Mouse (Mus musculus): ENCODE data around the gene Rbfox1.
A peak's percentile ranks its signal among the peaks of the same experiment; 100 is the strongest.

The Rbfox1 gene

DNA sequence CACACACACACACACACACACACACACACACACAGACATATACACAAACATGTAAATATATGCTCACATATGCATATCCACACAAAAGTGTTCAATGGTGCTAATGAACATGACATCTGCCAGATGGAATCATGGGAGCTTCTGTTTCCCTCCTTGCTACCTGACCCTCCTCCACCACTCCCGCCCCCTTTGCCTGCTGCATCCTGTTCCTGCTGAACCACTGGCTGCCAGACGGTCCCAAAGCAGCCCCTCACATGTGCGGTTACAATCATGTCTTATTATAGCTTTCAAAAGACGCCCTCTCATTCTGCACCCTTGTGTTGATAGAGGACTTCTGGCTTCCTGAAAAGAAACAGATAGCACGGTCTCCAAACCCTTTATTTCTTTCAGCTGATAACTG is 563.1 kb downstream of the Rbfox1 start:
- DNase-seq (ENCODE audit: low spot score in 2 of 2), result no peak

DNA sequence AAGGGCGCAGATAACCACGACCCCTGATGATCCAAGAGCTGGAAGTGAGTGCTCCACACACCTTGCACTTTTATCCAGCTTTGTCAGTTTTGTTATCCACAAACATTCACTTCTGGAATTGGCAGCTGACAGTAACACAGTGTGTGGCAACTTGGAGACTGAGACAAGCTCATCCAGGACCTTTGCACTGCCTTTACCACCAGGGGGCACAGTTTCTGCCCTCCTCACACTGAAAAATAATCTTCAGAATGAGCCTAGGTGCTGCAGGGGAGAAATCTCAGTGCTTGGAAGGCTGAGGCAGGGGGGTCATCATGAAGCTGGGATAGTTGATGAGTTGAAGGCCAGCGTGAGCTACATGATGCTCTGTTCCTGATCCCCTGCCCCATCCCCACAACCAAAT is 570.2 kb downstream of the Rbfox1 start:
- no peak for DNase-seq (ENCODE audit: low spot score in 2 of 2)

DNA sequence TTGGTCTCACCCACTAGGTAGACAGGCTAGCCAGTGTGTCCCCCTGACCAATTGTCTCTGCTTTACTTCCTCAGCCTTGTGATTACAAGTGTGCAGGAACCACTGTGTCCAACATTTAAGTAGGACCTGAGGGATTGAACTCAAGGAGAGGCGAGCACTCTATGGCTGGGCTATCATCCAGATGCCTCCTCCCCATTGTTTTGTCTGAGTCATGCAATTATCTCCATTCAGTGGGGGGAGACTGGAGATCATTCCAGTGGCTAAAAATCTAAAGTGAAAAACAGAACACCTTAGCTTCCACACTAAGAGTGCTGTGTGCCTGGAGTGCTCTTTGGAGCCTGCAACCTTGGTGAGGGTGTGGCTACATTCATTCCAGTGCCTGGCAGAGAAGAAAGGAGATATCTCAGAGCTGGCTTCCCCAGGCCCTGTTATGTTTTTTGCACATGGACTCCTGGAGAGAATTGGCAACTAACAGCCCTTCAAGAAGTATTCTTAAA is 594.0 kb downstream of the Rbfox1 start:
- DNase-seq (ENCODE audit: low spot score in 2 of 2), result no peak

DNA sequence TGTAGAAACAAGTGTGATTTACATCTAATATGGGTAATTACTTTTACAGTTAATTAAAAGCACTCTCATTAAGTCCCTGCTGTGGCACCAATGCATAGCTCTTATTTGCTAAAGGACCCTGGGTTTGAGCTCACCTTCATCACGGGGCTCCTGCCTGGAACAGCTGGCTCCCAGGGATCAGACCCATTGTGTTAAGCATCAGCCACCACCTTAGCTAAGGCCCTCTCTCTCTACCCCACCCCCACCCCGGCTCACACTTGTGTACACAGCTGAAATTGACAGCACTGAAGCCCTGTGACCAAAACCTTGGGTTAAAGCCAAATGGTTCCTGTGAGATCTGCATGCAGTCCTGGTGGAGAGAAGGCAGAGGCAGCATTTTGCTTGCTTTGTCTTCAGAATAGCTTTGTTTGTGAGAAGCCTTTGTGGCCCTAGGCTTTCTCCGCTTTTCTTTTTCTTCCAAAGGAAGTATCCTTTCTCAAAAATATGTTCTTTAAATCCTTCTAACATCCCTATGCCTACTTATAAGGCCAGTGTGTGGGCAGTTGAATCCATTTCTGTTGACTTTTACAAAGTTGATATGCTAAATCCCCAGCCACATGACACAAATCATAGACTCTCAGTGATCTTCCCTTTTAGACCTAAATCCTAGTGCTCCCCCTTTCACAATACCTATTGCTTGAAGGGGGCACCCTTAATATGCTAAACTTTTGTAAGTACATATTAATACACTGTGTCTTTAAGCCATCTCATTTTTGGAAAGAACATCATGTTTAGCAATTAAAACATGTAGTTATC is 594.7 kb downstream of the Rbfox1 start:
- DNase-seq (ENCODE audit: low spot score in 2 of 2), result no peak

DNA sequence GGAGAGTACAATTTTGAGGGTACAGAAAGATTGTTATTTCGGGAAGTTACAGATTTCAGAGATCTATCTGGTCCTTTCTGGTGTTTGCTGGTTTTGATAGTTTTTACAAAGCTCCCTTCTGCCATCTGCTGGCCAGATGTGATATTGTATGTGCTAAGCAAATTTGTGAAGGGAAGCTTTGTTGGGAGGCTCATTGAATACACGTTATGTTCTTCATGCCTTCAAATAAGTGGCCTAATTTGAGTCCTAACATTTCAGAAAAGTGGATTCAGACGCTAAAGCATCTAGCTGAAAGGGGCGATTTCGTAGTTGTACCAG is 595.2 kb downstream of the Rbfox1 start:
- DNase-seq (ENCODE audit: low spot score in 2 of 2), result peak; percentile 11 to 25

DNA sequence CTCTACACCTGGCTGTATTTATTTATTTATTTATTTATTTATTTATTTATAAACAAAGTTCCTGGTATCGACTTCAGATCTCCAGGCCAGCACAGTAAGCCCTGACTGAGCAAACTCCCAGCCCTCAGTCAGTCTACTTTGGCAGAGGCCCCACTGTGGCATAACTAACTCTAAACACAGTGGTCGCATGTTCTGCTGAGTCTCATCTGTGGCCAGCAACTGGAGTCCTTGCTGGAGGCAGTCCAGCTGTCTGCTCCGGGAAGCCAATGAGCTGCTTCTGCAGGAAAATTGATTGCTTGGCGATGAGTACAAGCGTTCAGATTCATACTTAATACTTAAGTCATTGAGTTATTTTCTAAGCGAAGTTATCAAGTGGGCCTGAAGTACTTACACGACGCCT is 598.5 kb downstream of the Rbfox1 start:
- DNase-seq (ENCODE audit: low spot score in 2 of 2), result no peak

DNA sequence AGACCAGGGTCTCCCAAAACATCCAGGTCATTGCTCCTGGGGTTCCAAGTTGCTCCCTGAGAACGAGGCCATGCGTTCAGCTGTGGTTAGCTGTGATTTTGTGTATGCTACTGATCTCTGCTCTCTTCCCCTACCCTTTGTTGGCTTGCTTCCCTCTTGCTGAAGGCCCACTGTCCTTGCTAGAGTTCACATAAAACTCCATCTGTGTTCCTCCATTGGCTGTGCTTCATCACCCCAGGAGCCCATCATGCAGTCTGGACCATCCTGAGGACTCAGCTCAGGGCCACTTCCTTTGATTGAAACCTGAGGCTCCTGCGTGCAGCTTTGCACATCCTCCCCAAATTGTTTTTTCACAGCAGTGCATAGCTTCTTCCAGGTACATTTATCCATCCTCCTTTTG is 600.5 kb downstream of the Rbfox1 start:
- no peak for DNase-seq (ENCODE audit: low spot score in 2 of 2)

DNA sequence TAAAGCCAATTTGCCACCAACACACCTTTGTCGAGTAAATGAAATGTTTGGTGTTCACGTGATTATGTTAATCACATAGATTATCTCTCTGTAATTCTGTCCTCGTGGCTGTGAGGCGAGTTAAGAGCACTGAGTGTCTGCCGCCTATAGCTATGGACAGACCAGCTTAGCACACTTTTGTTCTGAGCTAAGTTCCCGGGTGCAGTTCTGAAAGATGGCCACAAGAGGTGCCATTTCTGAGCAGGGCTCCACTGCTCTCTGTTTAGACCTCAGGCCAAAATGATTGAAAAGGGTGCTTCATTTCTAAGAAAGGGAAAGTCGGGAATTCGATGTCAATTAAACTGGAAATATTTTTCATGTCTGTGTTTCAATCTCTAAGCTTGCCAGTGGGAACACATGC is 617.1 kb downstream of the Rbfox1 start:
- no peak for DNase-seq (ENCODE audit: low spot score in 2 of 2)

DNA sequence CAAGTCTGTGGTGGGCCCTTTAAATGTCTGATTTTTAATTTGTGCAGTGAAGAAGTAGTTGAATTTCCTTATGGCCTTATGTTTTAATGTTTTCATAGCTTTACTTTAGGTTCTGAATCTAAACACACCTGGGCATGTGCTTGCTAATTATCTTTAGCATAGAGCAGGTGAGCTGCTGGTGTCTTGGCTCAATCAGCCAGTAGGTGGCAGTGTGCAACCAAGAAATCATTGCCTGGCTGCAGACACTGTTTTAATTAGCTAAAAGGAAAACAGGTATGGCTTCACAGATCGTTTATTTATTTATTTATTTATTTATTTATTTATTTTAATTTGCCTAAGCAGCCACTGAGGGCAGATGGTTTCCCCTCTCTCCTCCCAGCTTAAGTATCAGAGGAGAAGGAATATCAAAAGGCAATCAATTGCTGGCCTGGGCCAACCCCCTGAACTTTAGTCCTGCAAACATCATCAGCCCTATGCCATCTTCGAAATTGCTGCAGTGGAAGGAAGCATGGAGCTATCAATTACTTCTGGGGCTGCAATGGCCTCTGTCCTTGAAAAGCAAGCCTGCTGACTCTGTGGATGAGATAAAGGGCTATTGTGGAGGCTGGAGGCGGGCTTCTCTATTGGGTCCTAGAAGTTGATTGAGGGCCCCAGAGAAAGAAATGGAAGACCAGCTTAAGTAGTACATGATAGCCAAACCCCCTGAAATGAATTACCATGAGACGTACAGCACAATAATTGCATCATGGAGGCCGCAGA is 618.6 kb downstream of the Rbfox1 start:
- peak; percentile 7 to 9 for DNase-seq (ENCODE audit: low spot score in 2 of 2)

DNA sequence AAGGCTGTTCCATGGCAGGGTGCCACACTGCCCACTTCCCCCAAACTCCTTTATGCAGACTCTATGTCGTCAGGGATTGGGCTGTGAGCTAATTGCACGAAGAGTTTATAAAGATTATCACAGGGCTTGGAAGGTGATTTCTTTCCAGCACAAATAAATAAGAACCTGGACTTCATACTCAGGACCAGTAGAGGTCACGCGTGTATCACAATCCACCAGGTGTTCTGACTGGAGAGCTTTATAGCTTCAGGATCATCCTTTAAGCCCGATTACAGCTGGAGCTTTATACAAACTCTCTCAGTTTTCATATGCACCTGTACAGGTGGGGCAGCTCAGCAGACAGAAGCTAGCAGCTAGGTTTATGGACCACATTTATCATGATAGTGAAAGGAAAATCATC is 623.8 kb downstream of the Rbfox1 start:
- DNase-seq (ENCODE audit: low spot score in 2 of 2), result no peak

DNA sequence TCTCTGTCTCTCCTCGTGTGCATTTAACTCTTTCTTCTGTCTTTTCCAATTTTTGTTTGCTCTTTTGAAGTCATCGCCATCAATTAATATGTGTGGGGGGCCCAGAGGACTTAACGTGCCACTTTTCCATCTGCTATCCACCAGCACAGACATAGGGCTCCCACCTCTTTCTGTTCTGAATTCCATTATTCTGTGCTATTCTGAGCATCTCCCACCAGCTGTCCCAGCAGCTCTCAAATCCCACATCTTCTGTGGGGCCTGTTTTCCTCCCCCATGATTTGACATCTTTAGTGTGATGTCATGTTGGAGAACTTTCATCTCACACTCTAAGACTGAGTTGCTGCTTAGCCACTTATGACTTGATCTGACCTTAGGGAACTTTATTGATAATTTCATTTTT is 634.3 kb downstream of the Rbfox1 start:
- DNase-seq (ENCODE audit: low spot score in 2 of 2), result no peak

DNA sequence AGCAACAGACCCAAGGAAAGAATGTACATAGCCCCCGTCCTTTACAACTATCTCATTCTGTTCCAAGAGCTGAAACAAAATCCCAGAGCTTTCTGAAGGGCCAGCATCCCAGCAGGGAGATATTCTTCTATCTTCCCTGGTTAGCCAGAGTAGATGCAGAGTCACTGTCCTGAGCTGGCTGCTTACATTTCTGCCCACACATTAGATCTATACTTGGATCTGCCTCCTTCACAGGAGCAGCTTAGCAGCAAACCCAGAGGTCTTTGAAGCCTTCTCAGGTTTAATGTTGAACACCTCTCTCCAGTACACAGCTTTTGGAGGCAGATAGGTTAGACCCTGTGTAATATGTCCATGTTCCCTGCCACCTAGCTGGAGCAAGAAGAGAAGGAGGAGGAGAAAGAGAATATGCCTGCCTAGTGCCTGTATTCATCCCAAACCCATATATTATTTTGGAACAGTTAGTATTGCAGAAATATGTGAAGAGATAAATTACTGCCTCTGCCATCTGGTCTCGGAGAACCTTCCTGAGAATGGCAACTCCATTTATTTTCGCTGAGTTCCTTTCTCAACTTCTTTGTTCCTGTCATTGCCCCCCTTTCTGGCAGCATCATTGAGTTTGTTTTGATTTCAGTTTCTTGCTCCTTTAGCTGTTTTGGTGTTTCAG is 640.5 kb downstream of the Rbfox1 start:
- DNase-seq (ENCODE audit: low spot score in 2 of 2), result no peak

DNA sequence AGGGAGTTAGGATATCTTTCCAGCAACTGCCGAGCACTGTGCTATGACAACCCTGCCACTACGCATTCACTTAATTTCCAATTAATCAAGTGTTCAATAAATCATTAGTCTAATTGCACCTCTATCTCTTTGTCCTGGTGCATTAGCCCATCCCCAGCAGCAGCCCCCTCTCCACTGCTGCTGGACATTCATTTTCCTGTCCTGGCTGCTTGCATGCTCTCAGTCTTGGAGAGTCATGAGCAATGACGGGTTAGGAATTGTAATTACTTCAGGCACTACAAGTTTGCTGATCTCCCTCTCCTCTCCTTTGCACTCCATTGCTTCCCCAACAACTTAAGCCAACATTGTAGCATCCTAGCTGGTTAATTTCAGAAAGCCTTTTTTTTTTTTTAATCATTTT is 646.3 kb downstream of the Rbfox1 start:
- no peak for DNase-seq (ENCODE audit: low spot score in 2 of 2)

DNA sequence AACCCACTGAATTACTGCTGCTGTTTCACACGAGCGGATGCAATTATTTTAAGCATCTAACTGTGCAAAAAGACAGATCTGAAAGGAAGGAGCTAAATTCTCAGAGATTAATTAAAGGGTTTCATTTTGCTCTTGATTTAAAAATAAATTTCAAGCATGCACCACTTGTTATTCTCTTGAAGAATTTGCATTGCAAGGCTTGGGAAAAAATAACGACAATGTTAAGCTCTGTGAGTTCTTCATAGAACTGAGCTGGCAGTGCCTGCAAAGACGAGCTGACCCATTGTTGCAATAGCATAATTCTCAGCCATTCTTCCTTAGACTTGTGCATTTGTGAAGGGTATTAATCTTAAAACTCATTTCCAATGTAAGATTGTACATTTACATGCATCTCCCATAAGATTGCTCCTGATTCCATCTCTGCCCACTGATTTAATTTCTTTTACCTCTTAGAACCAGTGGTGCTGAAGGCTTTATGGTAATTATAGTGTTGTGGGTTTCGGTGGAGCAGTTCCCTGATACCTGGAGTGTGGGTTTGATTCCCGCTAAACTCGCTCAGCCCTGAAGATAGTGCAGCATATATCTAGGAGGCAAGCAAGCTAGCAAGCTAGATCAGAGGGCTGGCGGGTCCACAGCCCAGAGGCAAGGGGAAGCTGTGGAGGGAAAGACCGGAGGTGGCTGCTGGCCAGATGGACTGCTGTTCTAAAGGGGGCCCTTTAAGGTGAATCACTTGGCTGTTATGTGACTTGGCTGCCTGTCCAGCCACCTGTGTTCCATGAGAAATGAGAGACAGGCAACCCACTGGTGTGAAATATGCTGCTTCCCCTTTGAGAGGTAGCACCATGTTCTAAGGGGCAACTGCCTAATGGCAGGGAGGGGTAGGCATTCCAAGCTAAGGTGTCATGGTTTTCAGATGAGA is 647.2 kb downstream of the Rbfox1 start:
- DNase-seq (ENCODE audit: low spot score in 2 of 2), result no peak

DNA sequence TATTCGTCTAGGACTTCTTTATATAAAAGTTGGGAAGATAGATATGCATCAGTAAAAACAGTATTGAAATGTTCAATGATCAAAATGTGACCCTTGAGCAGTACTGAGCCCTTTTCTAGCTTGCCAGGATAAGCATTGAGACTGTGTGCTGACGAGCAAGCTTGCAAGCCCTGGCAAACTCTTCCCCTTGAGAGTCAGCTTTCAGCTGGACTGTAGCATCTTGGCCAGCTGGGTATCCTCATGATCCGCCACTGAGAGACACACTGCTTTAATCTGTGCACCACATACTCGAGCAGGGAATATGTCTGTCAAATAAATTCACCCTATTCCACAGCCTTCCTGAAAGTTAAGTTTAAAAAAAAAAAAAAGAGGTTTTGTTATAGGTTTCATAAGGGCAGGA is 670.6 kb downstream of the Rbfox1 start:
- no peak for DNase-seq (ENCODE audit: low spot score in 2 of 2)

DNA sequence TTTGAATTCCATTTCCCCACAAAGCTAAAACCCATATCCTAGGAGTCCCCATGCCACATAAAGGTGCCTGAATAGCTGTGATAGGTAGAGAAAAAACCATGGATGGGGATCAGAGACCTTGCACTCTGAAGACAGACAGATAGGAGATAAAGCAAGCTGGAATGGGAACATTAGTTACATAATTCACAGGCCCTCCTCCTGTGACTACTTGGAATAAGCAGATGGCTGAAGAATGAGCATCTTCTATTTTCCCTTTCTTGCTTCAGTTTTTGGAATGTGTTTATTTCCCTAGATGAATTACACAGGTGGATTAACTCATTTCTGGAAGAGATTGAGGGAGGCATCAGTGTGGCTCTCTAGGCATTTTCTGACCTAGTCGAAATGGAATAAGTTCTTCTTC is 672.6 kb downstream of the Rbfox1 start:
- DNase-seq (ENCODE audit: low spot score in 2 of 2), result no peak

DNA sequence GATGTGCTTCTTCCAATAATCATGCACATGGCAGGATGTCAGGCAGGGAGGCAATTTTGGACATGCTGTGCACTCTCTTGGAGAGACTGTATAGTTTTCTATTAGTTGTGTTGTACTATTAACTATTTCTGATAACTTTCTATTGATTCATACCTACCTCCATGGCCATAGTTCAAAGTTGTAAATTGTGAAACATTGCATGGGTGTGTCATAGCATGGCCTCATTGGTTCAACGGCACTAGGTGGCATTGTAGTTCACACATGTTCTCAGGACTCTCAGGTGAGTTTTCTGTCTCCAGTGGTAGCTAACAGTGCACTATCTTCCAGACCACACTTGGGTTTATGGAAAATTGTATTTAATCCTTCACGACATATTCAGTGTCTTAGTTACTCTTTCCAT is 699.5 kb downstream of the Rbfox1 start:
- DNase-seq (ENCODE audit: low spot score in 2 of 2), result no peak

DNA sequence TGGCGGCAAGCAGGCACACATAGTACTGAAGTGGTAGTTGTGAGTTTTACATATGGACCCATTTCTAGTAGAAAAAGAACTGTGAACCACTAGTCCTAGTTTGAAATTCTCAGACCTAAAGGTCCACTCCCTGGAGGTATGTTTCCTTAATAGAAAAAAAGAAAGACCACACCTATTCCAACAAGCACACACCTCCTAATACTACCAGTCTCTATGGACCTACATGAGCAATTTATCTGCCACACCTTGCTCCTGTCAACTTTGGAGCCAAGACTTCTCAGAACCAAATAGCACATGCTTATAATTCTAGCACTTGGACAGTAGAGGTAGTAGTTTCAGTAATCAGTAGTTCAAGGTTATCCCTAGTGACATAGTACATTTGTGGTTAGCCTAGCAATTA is 700.0 kb downstream of the Rbfox1 start:
- no peak for DNase-seq (ENCODE audit: low spot score in 2 of 2)

DNA sequence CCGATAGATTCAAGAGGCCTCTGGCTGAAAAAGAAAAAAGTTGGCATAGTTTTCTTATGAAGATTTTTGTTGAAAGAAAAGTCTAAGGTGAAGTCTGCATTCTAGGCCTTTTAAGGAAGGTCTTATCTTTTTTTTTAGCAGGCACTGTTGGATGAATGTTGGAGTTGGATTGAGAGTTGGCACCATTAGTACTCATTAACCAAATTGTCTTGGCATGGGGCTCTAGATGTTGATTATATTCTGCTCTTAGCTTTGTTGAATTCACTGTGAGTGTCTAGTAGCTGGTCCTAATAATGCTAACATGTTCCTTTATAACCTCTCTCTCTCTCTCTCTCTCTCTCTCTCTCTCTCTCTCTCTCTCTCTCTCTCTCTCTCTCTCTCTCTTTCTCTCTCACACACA is 731.4 kb downstream of the Rbfox1 start:
- no peak for DNase-seq (ENCODE audit: low spot score in 2 of 2)

DNA sequence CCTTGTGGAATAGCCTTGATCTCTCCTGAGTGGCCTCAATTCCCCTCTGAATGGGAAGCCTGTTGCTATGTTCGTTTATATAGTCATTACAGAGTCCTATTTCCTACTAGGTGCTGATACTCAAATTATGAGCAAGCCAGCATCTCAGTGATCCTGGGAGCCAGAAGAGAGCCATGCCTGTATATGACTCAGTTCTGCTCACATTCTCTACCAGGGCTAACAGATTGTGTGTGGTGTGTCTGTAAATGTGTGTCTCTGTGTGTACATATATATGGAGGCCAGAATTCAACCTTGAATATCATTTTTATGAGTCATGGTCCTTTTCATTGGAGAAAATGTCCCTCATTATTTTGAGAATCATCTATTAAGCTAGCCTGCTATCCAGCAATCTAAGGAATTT is 755.2 kb downstream of the Rbfox1 start:
- no peak for DNase-seq (ENCODE audit: low spot score in 2 of 2)

DNA sequence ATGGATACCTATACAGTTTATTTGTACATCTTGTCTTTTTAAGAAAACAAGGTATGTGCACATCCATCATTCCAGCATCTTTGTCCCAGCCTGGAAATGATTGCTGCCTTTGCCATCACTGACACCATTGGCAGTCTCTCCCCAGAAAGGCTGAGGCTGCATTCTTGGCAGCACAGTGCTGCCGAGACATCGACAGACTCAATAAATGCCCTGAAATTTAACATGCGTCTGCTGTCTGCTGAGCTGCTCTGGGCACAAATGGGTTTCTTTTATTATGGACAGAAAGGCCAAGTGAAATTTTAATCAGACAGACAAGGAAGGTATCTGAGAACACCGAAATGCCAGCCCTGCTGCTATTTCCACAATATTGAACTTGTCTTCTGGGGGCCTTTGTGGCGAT is 761.8 kb downstream of the Rbfox1 start:
- DNase-seq (ENCODE audit: low spot score in 2 of 2), result no peak

DNA sequence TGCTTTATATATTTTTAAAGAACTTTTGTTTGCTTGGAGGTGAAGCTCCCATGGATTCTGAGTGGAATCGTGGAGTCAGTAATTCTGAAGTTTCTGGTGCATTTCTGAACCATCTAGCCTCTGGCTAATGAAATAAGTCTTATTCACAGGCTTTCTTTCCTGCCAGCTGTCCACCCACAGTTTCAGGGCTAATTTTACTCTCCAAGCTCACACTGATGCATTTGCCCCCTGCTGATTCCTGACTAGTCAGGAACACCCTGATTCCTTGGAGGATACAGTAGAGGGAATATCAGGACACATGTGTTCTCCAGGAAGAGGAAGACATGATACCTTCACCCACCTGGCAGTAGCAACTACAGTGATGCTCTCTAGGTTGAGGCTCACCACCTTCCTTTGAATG is 763.6 kb downstream of the Rbfox1 start:
- no peak for DNase-seq (ENCODE audit: low spot score in 2 of 2)
